Mouse (Mus musculus): ENCODE data around the gene Olfr1225. TPM values are rescaled to one million over a fixed set of nuclear protein-coding genes. Genes with fewer than 3 reads are reported as not detected.

Olfr1225 gene
- not detected for total RNA-seq (2023)

DNA sequence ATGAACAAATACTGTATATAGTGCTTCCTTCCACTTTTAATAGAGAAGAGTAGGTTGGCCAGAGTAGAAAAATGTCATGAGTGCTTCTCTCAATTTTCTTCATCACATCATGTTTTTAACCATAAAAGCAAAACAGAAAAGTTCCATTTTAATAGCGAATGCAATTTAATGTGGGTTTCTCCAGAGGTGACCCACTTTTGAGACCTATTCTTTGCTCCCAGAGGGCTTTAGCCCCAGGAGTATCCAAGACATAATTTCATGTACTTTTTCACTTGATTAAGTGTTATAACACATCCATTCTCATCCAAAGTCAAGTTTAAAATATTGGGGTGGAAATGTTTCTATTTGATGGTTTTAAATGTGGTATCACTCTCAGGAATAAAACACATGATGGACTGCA is at the start of gene Olfr1225:
Gene Olfr1225 (minus strand): TSS at position 101 of the 400 bp plus-strand sequence.

DNA sequence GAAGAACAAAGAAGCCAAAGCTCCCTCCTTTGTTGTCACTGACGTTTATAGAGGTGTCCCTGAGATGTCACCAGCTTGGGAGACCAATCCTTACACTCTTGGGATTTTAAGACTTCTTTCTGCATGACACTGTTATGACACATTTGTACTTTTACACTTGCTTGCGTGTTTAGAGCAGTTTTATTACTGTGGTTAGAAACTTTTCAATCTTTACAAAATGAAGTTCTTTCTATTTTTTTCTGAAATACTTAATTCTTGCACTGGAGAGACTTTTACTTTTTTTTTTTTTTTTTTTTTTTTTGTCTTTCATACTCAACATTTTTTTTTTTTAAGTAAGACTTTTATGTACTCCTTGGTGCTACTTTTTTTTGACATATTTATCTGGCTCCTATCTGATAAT is 25.5 kb upstream of the Olfr1225 start, which contains the start of gene Olfr1226:
Gene Olfr1226 (minus strand): TSS at position 101 of the 400 bp plus-strand sequence.

DNA sequence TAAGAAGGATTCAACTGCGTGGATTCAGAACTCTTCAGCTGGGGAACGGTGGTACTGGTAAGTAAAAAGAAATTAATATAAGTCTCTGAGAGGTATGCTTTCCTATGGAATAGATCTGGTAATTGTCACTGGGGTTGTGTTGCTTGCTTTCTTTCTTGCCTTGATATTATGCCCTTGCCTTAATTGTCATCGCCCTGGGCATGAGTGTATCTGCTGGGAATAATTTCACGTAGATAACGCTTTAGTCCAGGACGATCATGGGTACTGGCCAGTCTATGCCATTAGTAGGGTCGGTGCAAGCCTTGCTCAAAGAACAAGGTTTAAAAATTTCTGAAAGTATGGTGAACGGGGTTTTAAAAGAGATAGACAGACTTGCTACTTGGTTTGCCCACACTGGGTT is 10.5 kb downstream of the Olfr1225 start, which contains the start of gene Olfr1224-ps1:
Gene Olfr1224-ps1 (minus strand): TSS at position 101 of the 400 bp plus-strand sequence.

DNA sequence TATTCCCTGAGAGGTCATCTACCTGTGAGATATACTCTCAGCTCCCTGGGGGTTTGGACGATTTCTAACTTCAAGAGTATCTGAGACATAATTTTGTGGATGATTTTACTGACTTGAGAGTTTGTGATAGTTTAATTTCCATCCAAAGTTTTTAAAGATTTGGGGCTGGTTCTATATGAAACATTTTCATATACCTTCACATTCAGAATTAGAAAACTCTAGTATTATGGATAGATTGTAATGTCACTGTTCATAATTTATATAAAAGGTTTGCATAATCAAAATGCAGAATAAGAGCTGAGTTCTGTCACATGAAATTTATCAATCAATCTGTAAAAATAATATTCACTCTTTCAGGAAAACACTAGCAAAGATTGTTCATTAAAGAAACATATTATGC is 23.0 kb downstream of the Olfr1225 start, which contains the start of gene Olfr1223:
Gene Olfr1223 (minus strand): TSS at position 101 of the 400 bp plus-strand sequence.

DNA sequence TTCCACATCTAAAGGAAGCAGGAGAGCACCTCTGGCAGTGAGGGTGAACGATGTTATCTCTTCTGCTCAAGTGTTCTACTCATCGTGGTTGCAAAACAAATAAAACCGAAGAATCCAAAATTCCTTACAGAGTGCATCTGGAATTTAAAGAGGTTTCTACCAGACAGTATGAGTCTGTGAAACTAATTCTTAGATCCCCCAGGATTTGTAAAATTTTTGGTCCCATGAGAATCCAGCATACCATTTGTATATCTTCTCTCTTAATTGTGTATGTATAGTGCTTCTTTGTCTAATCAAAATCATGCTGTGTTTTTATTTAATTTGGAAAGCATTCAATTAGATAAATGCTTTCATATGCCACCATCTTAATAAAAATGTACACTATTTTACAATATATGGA is 41.5 kb downstream of the Olfr1225 start, which contains the start of gene Olfr1222:
Gene Olfr1222 (minus strand): TSS at position 101 of the 400 bp plus-strand sequence.

Other genes starting within 250 kb of the Olfr1225 start
- gene Olfr1211, start 236.6 kb downstream of the Olfr1225 start, total RNA-seq (2023) = not detected
- gene Olfr1212, start 220.7 kb downstream of the Olfr1225 start, total RNA-seq (2023) = not detected
- not detected for gene Gm13762, start 194.4 kb downstream of the Olfr1225 start, total RNA-seq (2023)
- gene Olfr1214, start 182.0 kb downstream of the Olfr1225 start, total RNA-seq (2023) = not detected
- gene Olfr1215, start 167.7 kb downstream of the Olfr1225 start, total RNA-seq (2023) = not detected
- not detected for gene Olfr1216, start 156.3 kb downstream of the Olfr1225 start, total RNA-seq (2023)
- not detected for gene Olfr1217, start 142.6 kb downstream of the Olfr1225 start, total RNA-seq (2023)
- not detected for gene Olfr1218, start 113.5 kb downstream of the Olfr1225 start, total RNA-seq (2023)
- not detected for gene Olfr1219, start 91.2 kb downstream of the Olfr1225 start, total RNA-seq (2023)
- not detected for gene Olfr1220, start 67.8 kb downstream of the Olfr1225 start, total RNA-seq (2023)
- gene Olfr1221, start 57.4 kb downstream of the Olfr1225 start, total RNA-seq (2023) = not detected
- gene Olfr1222, start 41.6 kb downstream of the Olfr1225 start, total RNA-seq (2023) = not detected
- gene Olfr1223, start 23.1 kb downstream of the Olfr1225 start, total RNA-seq (2023) = not detected
- not detected for gene Olfr1224-ps1, start 10.6 kb downstream of the Olfr1225 start, total RNA-seq (2023)
- gene Olfr1226, start 25.4 kb upstream of the Olfr1225 start, total RNA-seq (2023) = not detected
- gene Olfr1228, start 79.4 kb upstream of the Olfr1225 start, total RNA-seq (2023) = not detected
- not detected for gene Olfr1229, start 113.3 kb upstream of the Olfr1225 start, total RNA-seq (2023)
- gene Olfr1230, start 122.6 kb upstream of the Olfr1225 start, total RNA-seq (2023) = not detected
- not detected for gene Olfr1231, start 132.4 kb upstream of the Olfr1225 start, total RNA-seq (2023)
- gene Olfr1232, start 155.0 kb upstream of the Olfr1225 start, total RNA-seq (2023) = not detected
- not detected for gene Olfr1233, start 167.7 kb upstream of the Olfr1225 start, total RNA-seq (2023)
- gene Olfr1234, start 190.2 kb upstream of the Olfr1225 start, total RNA-seq (2023) = not detected
- not detected for gene Olfr1238, start 235.0 kb upstream of the Olfr1225 start, total RNA-seq (2023)
- not detected for gene Olfr1239, start 245.7 kb upstream of the Olfr1225 start, total RNA-seq (2023)

All from B cell, adult 67 days (primary cell).